Mouse (Mus musculus) embryo, embryonic 10.5 days (tissue): Measurements from ENCODE around the gene Ppil6.

Source experiments
- DNase-seq: peaks from one replicate; pipeline ENCODE4 v3.0.0-alpha.2; 2015; ENCODE audit warnings: low spot score

Gene Ppil6

GRCm38 (mm10) chr10:41525696-41526095 is 35.5 kb downstream of the Ppil6 start:
- DNase-seq, result no peak

- no peak for DNase-seq
These were observed 39.7 kb downstream of the Ppil6 start for GRCm38 (mm10) chr10:41529972-41530371.

- DNase-seq, result no peak
These were observed 45.8 kb downstream of the Ppil6 start for GRCm38 (mm10) chr10:41535991-41536390.

- DNase-seq, result no peak
These were observed 46.5 kb downstream of the Ppil6 start for GRCm38 (mm10) chr10:41536714-41537113.

GRCm38 (mm10) chr10:41537226-41537982 is 47.2 kb downstream of the Ppil6 start:
- DNase-seq, result no peak

- no peak for DNase-seq
These were observed 47.7 kb downstream of the Ppil6 start for GRCm38 (mm10) chr10:41537983-41538330.

- no peak for DNase-seq
These were observed 48.7 kb downstream of the Ppil6 start for GRCm38 (mm10) chr10:41538986-41539385.

GRCm38 (mm10) chr10:41542057-41542456 is 51.8 kb downstream of the Ppil6 start:
- no peak for DNase-seq

- DNase-seq, result no peak
These were observed 53.2 kb downstream of the Ppil6 start for GRCm38 (mm10) chr10:41543439-41543838.

- DNase-seq, result no peak
These were observed 53.6 kb downstream of the Ppil6 start for GRCm38 (mm10) chr10:41543844-41544243.

- DNase-seq, result peak; percentile 16
These were observed 54.4 kb downstream of the Ppil6 start for GRCm38 (mm10) chr10:41544481-41545190.

GRCm38 (mm10) chr10:41545224-41545755 is 55.1 kb downstream of the Ppil6 start:
- no peak for DNase-seq

GRCm38 (mm10) chr10:41546396-41547165 is 56.3 kb downstream of the Ppil6 start:
- DNase-seq, result no peak

- DNase-seq, result no peak
These were observed 60.5 kb downstream of the Ppil6 start for GRCm38 (mm10) chr10:41550711-41551110.

GRCm38 (mm10) chr10:41552319-41552718 is 62.1 kb downstream of the Ppil6 start:
- DNase-seq, result peak; percentile 23

- peak; percentile 68 for DNase-seq
These were observed 62.8 kb downstream of the Ppil6 start for GRCm38 (mm10) chr10:41552847-41553589.

- no peak for DNase-seq
These were observed 63.5 kb downstream of the Ppil6 start for GRCm38 (mm10) chr10:41553711-41554110.

- no peak for DNase-seq
These were observed 64.8 kb downstream of the Ppil6 start for GRCm38 (mm10) chr10:41555081-41555480.

GRCm38 (mm10) chr10:41558401-41558800 is 68.2 kb downstream of the Ppil6 start:
- DNase-seq, result no peak

- DNase-seq, result no peak
These were observed 71.6 kb downstream of the Ppil6 start for GRCm38 (mm10) chr10:41561701-41562395.
